Mouse (Mus musculus) kidney, postnatal 0 days (tissue): ENCODE measurements around the gene Dnajb4. TPM values are rescaled to one million over a fixed set of nuclear protein-coding genes. Genes with fewer than 3 reads are reported as not detected.

Source experiments
- ATAC-seq: fragments of 200-750 bp; cut with Nextera tagmentation; replicated peaks from 2 replicates; pipeline ENCODE4 v1.8.0; 2017; ENCODE audit warnings: low read depth, moderate number of reproducible peaks, moderate TSS enrichment, moderate library complexity; ENCODE audit not compliant: low FRiP score
- DNase-seq: peaks from one replicate; pipeline ENCODE4 v3.0.0-alpha.2; 2016; ENCODE audit warnings: low spot score
- H3K27ac ChIP-seq: fragments of 300-500 bp; sonication (generic); 2 replicates; pipeline ENCODE4 v1.5.1; 2014; ENCODE audit warnings: mild to moderate bottlenecking
- H3K27me3 ChIP-seq: fragments of 300-500 bp; sonication (generic); 2 replicates; pipeline ENCODE4 v1.6.1; 2014; ENCODE audit warnings: low read length, mixed read lengths; ENCODE audit not compliant: insufficient read depth
- H3K36me3 ChIP-seq: fragments of 300-500 bp; sonication (generic); 2 replicates; pipeline ENCODE4 v1.6.1; 2014; ENCODE audit warnings: low read length, mixed read lengths; ENCODE audit not compliant: insufficient read depth
- H3K4me1 ChIP-seq: fragments of 300-500 bp; sonication (generic); replicated peaks from 2 replicates; pipeline ENCODE4 v1.6.1; 2014; ENCODE audit warnings: antibody characterized with exemption, low read length, mixed read lengths; ENCODE audit not compliant: insufficient read depth
- H3K4me2 ChIP-seq: fragments of 300-500 bp; sonication (generic); 2 replicates; pipeline ENCODE4 v1.6.1; 2014; ENCODE audit warnings: mild to moderate bottlenecking, low read length, moderate library complexity, mixed read lengths
- H3K4me3 ChIP-seq: fragments of 300-500 bp; sonication (generic); replicated peaks from 2 replicates; pipeline ENCODE4 v1.5.1; 2014; ENCODE audit warnings: low read depth, low read length
- H3K9ac ChIP-seq: fragments of 300-500 bp; sonication (generic); 2 replicates; pipeline ENCODE4 v1.6.1; 2014; ENCODE audit warnings: low read depth, low read length
- H3K9me3 ChIP-seq: fragments of 300-500 bp; sonication (generic); replicated peaks from 2 replicates; pipeline ENCODE4 v1.6.1; 2016; ENCODE audit warnings: low read length, inconsistent platforms, mixed read lengths
- CTCF ChIP-seq: IDR thresholded peaks from 2 replicates; pipeline ENCODE4 v1.5.1; 2016; ENCODE audit warnings: antibody characterized with exemption, low read depth, mild to moderate bottlenecking, moderate library complexity
- WGBS: fragments of 180-500 bp; shearing (Covaris S2); extraction: QIAGEN DNeasy Blood & Tissue Kit; methylation state at CpG from one replicate; pipeline ENCODE4 v1.1.7; 2014; 5-methylcytosine and 5-hydroxymethylcytosine counted together
- polyA plus RNA-seq: library from polyadenylated mRNA; unstranded; fragments of >200 nt; fragmentation: Nextera tagmentation; extraction: Ambion mirVana; gene quantifications from 2 replicates; pipeline ENCODE4 v1.2.1, GENCODE M21; 2015

Gene Dnajb4
- polyA plus RNA-seq, 1 experiment from 2014 or later = 32.5 TPM

GRCm38 (mm10) chr3:152243304-152243703 is 33.2 kb upstream of the Dnajb4 start:
- ATAC-seq = no peak
- TF ChIP-seq CTCF = no peak
- WGBS = 70% methylated on average over 4 of the region's 4 CpGs
- H3K4me2 ChIP-seq = no peak overlapping the region
- DNase-seq = no peak
- H3K4me3 ChIP-seq = no peak overlapping the region
- H3K9me3 ChIP-seq = no peaks in the 10 kb centered on the region
- H3K27me3 ChIP-seq = no peaks in the 10 kb centered on the region
- H3K9ac ChIP-seq = no peak overlapping the region
- 0 out of 2 replicates have a peak, but pooled peaks cover 2% of the 10 kb centered on the region for H3K36me3 ChIP-seq
- H3K4me1 ChIP-seq = no peaks in the 10 kb centered on the region
- no peak overlapping the region for H3K27ac ChIP-seq

- no peak overlapping the region for H3K4me3 ChIP-seq
- no peaks in the 10 kb centered on the region for H3K9me3 ChIP-seq
- H3K36me3 ChIP-seq = peaks cover 7% of the 10 kb centered on the region
- no peaks in the 10 kb centered on the region for H3K4me1 ChIP-seq
- no peak overlapping the region for H3K4me2 ChIP-seq
- ATAC-seq (no peak), DNase-seq (peak; percentile 53)
- H3K27me3 ChIP-seq = no peaks in the 10 kb centered on the region
- 38% methylated on average over 3 of the region's 3 CpGs for WGBS
- TF ChIP-seq CTCF = no peak
- no peak overlapping the region for H3K9ac ChIP-seq
- H3K27ac ChIP-seq = no peak overlapping the region
Observed at GRCm38 (mm10) chr3:152241098-152241497, 31.0 kb upstream of the Dnajb4 start.

- no peaks in the 10 kb centered on the region for H3K27me3 ChIP-seq
- 97% methylated on average over 1 of the region's 1 CpGs for WGBS
- H3K36me3 ChIP-seq = peaks cover 10% of the 10 kb centered on the region
- no peak overlapping the region for H3K4me2 ChIP-seq
- H3K9me3 ChIP-seq = no peaks in the 10 kb centered on the region
- H3K4me3 ChIP-seq = no peak overlapping the region
- no peak overlapping the region for H3K9ac ChIP-seq
- no peak for ATAC-seq
- TF ChIP-seq CTCF = no peak
- no peaks in the 10 kb centered on the region for H3K4me1 ChIP-seq
- DNase-seq = no peak
- no peak overlapping the region for H3K27ac ChIP-seq
Observed at GRCm38 (mm10) chr3:152239592-152239991, 29.5 kb upstream of the Dnajb4 start.

- Histone ChIP-seq H3K9ac (no peak overlapping the region), H3K27ac (no peak overlapping the region), H3K4me2 (no peak overlapping the region), H3K4me3 (no peak overlapping the region), H3K9me3 (no peaks in the 10 kb centered on the region), H3K36me3 (peaks cover 10% of the 10 kb centered on the region), H3K27me3 (no peaks in the 10 kb centered on the region), H3K4me1 (no peaks in the 10 kb centered on the region)
- ATAC-seq (peak; percentile 81), DNase-seq (peak; percentile 57)
- TF ChIP-seq CTCF = peak; percentile 24; the same call in 1 of the 2 replicates
- WGBS = 54% methylated on average over 2 of the region's 2 CpGs
Observed at GRCm38 (mm10) chr3:152238836-152239235, 28.7 kb upstream of the Dnajb4 start.

GRCm38 (mm10) chr3:152235805-152236204 is 25.7 kb upstream of the Dnajb4 start:
- TF ChIP-seq CTCF = no peak
- H3K27ac ChIP-seq = no peak overlapping the region
- no peak for DNase-seq
- WGBS = 94% methylated on average over 1 of the region's 1 CpGs
- H3K36me3 ChIP-seq = peaks cover 17% of the 10 kb centered on the region
- no peaks in the 10 kb centered on the region for H3K4me1 ChIP-seq
- ATAC-seq = no peak
- H3K4me3 ChIP-seq = no peak overlapping the region
- no peaks in the 10 kb centered on the region for H3K27me3 ChIP-seq
- no peak overlapping the region for H3K4me2 ChIP-seq
- H3K9me3 ChIP-seq = no peaks in the 10 kb centered on the region
- H3K9ac ChIP-seq = no peak overlapping the region

GRCm38 (mm10) chr3:152235238-152235637 is 25.1 kb upstream of the Dnajb4 start:
- DNase-seq = no peak
- H3K27ac ChIP-seq = no peak overlapping the region
- no peak for ATAC-seq
- H3K9me3 ChIP-seq = no peaks in the 10 kb centered on the region
- H3K36me3 ChIP-seq = peaks cover 19% of the 10 kb centered on the region
- WGBS = 88% methylated on average over 1 of the region's 1 CpGs
- TF ChIP-seq CTCF = no peak
- no peak overlapping the region for H3K4me2 ChIP-seq
- no peak overlapping the region for H3K4me3 ChIP-seq
- H3K4me1 ChIP-seq = no peaks in the 10 kb centered on the region
- no peak overlapping the region for H3K9ac ChIP-seq
- H3K27me3 ChIP-seq = no peaks in the 10 kb centered on the region
